ENCODE assay signal across 8 mouse cellular contexts in the genomic region with DNA sequence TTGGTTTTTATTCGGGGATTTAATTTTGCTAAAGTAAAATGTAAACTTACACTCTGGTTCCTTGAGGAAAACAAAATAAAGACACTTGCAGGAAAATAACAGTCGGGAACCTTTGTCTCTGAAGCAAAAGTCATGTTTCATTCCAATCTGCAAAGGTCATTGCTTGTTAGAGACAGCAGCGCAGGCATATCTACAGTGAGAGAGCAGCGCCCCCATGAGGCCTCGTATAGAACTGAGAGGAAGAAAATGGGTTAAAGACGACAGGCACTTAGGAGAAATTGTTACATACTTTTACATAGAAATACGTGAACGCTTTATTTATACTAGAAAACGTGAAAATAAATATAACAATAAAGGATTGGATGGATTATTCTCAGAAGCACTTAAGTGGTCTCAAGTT.
A peak's percentile ranks its signal among the peaks of the same experiment; 100 is the strongest.
DNase-seq lines count a peak whose midpoint lies in the region; ATAC-seq and TF ChIP-seq lines count a peak whose summit lies in the region.

No protein-coding gene starts in this region.

- intact Hi-C loops in left cerebral cortex, postnatal 36 days (cut with DNase I) = no loop called here

- TF ChIP-seq POLR2A in lung, adult 2 months (IDR thresholded peaks at IDR 0.05; ENCODE audit: borderline replicate concordance, extremely low read depth, low read depth, low read length) = no peak

- no peak overlapping the region for H3K9ac ChIP-seq in heart, postnatal 0 days (replicated peaks; ENCODE audit: low read depth, low read length)

- H3K4me1 ChIP-seq in lung, adult 2 months (ENCODE audit: control insufficient read depth, insufficient read depth, low read length) = no peaks in the 10 kb centered on the region
- no peaks in the 10 kb centered on the region for H3K4me1 ChIP-seq in heart, postnatal 0 days (ENCODE audit: control insufficient read depth, insufficient read depth)

- TF ChIP-seq EP300 in heart, postnatal 0 days (IDR thresholded peaks at IDR 0.05; ENCODE audit: low read depth) = no peak

- no peak overlapping the region for H3K4me2 ChIP-seq in heart, postnatal 0 days (ENCODE audit: low read depth, low read length)

- no peak for TF ChIP-seq CTCF in lung, adult 2 months (IDR thresholded peaks at IDR 0.05; ENCODE audit: insufficient read depth, low read length)
- TF ChIP-seq CTCF in heart, postnatal 0 days (IDR thresholded peaks at IDR 0.05; ENCODE audit: low read depth) = peak; percentile 66

- H3K4me3 ChIP-seq in lung, adult 2 months (replicated peaks; ENCODE audit: extremely low read depth, low read depth, low read length) = no peak overlapping the region
- no peak overlapping the region for H3K4me3 ChIP-seq in heart, postnatal 0 days (ENCODE audit: low read depth, low read length)

- WGBS in lung, adult 2 months = 25% methylated on average over 9 of the region's 9 CpGs
- WGBS in heart, postnatal 0 days = 17% methylated on average over 9 of the region's 9 CpGs

- peak; percentile 2 for DNase-seq in lung, postnatal 10 days
- DNase-seq in lung, adult 2 months = no peak
- DNase-seq in R1 (ENCODE audit: low read depth, low spot score) = peak; percentile 65
- DNase-seq in cerebellum, postnatal 14 days = peak; percentile 77 to 82
- DNase-seq in heart, postnatal 0 days (ENCODE audit: low spot score) = peak; percentile 18
- peak; percentile 16 to 17 for DNase-seq in left cerebral cortex, postnatal 36 days (ENCODE audit: low spot score in 2 of 2)
- no peak for DNase-seq in thymus, postnatal 14 days

- no peaks in the 10 kb centered on the region for H3K9me3 ChIP-seq in heart, postnatal 0 days (replicated peaks; ENCODE audit: control insufficient read depth, low read length)

- no peak overlapping the region for H3K27ac ChIP-seq in heart, postnatal 0 days (ENCODE audit: low read depth)

- no peak for ATAC-seq in heart, postnatal 0 days (ENCODE audit: insufficient read depth, low read depth)
- ATAC-seq in CD4-positive, CD25-positive, alpha-beta regulatory T cell, adult 4 months = no peak

- H3K27me3 ChIP-seq in heart, postnatal 0 days (ENCODE audit: control insufficient read depth, insufficient read depth, low read length) = no peaks in the 10 kb centered on the region

- H3K36me3 ChIP-seq in heart, postnatal 0 days (replicated peaks; ENCODE audit: control insufficient read depth, insufficient read depth, low read length) = no peaks in the 10 kb centered on the region

Comparison
In these comparisons a context has a peak if more than half of its experiments do, and no peak if none do; other contexts are left out.
1. DNase-seq: peak in lung, postnatal 10 days (single experiment), R1 (single experiment), cerebellum, postnatal 14 days (2 of 2), heart, postnatal 0 days (single experiment) and left cerebral cortex, postnatal 36 days (2 of 2); none in lung, adult 2 months (single experiment) and thymus, postnatal 14 days (single experiment).